Mouse (Mus musculus): ENCODE results near the gene Frem2. TPM values are rescaled to one million over a fixed set of nuclear protein-coding genes. Genes with fewer than 3 reads are reported as not detected.

The Frem2 gene
- polyA plus RNA-seq, 1 experiment from 2014 or later, result 20.4 TPM

DNA sequence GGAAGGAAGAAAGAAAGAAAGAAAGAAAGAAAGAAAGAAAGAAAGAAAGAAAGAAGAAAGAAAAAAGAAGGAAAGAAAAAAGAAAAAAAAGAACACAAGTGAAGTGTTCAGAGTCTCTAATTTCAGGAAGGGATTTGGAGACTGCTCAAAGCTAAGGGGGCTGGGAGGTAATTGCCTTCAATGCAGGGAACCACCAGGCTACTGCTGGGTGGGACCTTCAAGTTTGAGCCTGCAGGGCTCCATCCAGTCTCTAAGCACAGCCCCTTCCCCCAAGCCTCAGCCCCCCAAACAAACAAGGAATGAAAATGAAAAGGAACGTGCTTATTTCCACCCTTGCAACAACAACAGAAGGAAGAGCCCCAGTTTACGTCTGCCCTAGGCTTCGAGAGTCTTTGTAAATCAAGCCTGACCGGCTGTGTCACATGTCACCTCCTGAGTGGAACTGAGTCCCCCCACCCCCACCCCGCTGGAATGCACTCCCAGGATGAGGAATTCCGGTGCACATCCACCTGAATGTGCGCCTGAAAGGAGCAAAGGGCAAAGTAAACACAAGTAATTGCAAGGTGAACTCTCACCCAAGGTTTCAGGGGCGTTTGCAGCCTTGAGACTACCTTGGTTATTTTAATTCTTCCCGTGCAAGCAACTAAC is 58.9 kb downstream of the Frem2 start:
- H3K4me1 ChIP-seq (ENCODE audit: insufficient read depth), result peaks cover 10% of the 10 kb centered on the region
- no peaks in the 10 kb centered on the region for H3K27me3 ChIP-seq (ENCODE audit: insufficient read depth, low read length)
- peak overlapping the region; percentile 81 for H3K27ac ChIP-seq (ENCODE audit: low read depth)
- no peak overlapping the region for H3K4me3 ChIP-seq (ENCODE audit: low read depth, low read length)
- H3K9ac ChIP-seq, result no peak overlapping the region
- ATAC-seq (ENCODE audit: insufficient read depth), result peak; percentile 65
- TF ChIP-seq CTCF (IDR thresholded peaks at IDR 0.05; ENCODE audit: low read depth), result no peak
- H3K36me3 ChIP-seq (ENCODE audit: insufficient read depth), result no peaks in the 10 kb centered on the region
- WGBS, result 4% methylated on average over 9 of the region's 9 CpGs
- no peaks in the 10 kb centered on the region for H3K9me3 ChIP-seq (ENCODE audit: low read depth, low read length)
- peak overlapping the region; percentile 38; the same call in 1 of the 2 replicates for H3K4me2 ChIP-seq
- DNase-seq, result peak; percentile 51

DNA sequence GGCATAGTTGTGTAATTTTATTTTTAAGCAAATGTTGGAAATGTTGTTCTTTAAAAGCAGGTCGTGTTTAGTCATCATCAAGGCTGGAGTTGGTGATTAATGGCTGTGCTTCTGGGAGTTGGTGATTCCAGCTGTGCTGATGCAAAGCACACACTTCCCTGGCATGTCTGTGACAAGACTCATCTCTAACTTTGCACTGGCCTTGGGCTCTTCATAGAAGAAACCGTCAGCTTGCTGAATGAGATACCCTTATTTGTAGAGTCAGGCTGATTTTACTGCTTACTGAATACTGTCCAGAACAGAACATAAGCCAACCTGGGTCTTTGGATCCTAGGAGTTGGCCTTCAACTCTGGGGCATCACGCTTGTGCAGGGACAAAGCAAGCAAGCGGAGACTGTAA is 62.7 kb downstream of the Frem2 start:
- Histone ChIP-seq H3K9me3 (ENCODE audit: low read depth, low read length) (no peaks in the 10 kb centered on the region), H3K4me1 (ENCODE audit: insufficient read depth) (peaks cover 10% of the 10 kb centered on the region), H3K36me3 (ENCODE audit: insufficient read depth) (no peaks in the 10 kb centered on the region), H3K4me3 (ENCODE audit: low read depth, low read length) (no peak overlapping the region), H3K27ac (ENCODE audit: low read depth) (no peak overlapping the region), H3K27me3 (ENCODE audit: insufficient read depth, low read length) (no peaks in the 10 kb centered on the region), H3K4me2 (no peak overlapping the region), H3K9ac (no peak overlapping the region)
- WGBS, result 55% methylated on average over 4 of the region's 4 CpGs
- no peak for TF ChIP-seq CTCF (IDR thresholded peaks at IDR 0.05; ENCODE audit: low read depth)
- ATAC-seq (ENCODE audit: insufficient read depth) (no peak), DNase-seq (no peak)

DNA sequence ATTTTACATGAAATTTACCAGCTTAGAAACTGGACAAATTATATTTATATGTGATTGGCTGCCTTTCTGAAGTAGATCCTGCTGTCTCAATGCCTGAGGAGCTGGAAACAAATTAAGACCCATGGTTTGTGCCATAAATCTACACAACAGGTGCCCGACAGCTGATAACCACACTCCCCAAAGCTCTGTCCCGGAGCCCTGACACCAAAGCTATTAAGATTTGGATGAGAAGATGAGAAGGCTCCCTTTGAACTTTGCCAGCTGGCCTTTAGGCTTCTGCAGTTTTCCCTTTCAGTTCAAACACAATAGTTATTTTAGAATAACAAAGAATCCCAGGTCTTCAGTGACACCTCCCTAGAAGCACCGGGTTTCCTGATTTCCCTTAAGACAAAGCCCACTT is 63.4 kb downstream of the Frem2 start:
- Histone ChIP-seq H3K27me3 (ENCODE audit: insufficient read depth, low read length) (no peaks in the 10 kb centered on the region), H3K4me3 (ENCODE audit: low read depth, low read length) (no peak overlapping the region), H3K27ac (ENCODE audit: low read depth) (no peak overlapping the region), H3K4me1 (ENCODE audit: insufficient read depth) (peaks cover 10% of the 10 kb centered on the region), H3K4me2 (no peak overlapping the region), H3K9ac (no peak overlapping the region), H3K9me3 (ENCODE audit: low read depth, low read length) (no peaks in the 10 kb centered on the region), H3K36me3 (ENCODE audit: insufficient read depth) (no peaks in the 10 kb centered on the region)
- DNase-seq (no peak), ATAC-seq (ENCODE audit: insufficient read depth) (no peak)
- TF ChIP-seq CTCF (IDR thresholded peaks at IDR 0.05; ENCODE audit: low read depth), result no peak
- WGBS, result 20% methylated on average over 3 of the region's 3 CpGs

DNA sequence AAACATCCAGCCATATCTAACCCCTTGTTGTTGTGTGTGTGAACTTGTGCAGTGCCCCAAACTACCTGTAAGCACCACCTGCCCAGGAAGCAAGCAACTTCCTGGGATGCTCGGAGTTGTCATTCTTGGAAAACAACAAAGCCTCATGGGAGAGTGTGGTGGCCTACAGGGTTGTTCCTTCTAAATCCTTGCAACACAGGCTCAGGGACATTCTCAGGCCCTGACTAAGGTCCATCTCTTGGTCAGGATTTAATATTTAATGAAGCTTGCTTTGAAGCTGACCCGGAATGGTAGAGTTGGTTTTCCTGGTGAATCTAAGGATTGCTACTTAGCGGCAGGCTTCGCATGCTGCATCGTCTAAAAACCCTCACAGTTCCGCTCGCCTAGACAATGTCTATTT is 65.1 kb downstream of the Frem2 start:
- no peaks in the 10 kb centered on the region; the same call in 1 of the 2 replicates for H3K4me1 ChIP-seq (ENCODE audit: insufficient read depth)
- H3K9me3 ChIP-seq (ENCODE audit: low read depth, low read length), result no peaks in the 10 kb centered on the region
- no peaks in the 10 kb centered on the region for H3K36me3 ChIP-seq (ENCODE audit: insufficient read depth)
- no peak for ATAC-seq (ENCODE audit: insufficient read depth)
- H3K27ac ChIP-seq (ENCODE audit: low read depth), result peak overlapping the region; percentile 31; the same call in 1 of the 2 replicates
- no peak overlapping the region for H3K4me3 ChIP-seq (ENCODE audit: low read depth, low read length)
- no peak for DNase-seq
- H3K9ac ChIP-seq, result no peak overlapping the region
- TF ChIP-seq CTCF (IDR thresholded peaks at IDR 0.05; ENCODE audit: low read depth), result no peak
- H3K4me2 ChIP-seq, result no peak overlapping the region
- H3K27me3 ChIP-seq (ENCODE audit: insufficient read depth, low read length), result no peaks in the 10 kb centered on the region
- 86% methylated on average over 7 of the region's 7 CpGs for WGBS

DNA sequence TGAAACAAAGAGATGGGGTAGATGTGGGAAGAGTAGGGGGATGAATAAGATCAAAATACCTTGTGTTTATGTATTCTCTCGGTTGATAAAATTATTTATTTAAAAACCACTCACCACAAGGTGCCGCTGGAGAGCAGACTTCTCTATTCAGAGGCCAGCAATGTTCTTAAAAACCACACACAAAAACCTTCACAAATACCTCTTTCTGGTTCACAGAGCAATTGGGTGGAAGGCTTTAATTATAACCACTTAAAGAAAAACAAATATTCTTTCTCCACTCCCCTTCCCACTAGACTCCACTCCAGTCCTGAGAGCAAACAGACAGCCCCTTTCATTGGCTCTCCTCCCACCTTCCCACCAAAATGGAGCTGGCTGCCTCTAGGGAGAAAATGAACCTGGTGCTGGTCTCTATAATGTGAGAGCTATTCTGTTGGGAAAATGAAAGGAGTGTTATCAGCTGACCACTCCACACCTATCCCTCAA is 67.0 kb downstream of the Frem2 start:
- peak; percentile 94 for ATAC-seq (ENCODE audit: insufficient read depth)
- 0% methylated on average over 2 of the region's 2 CpGs for WGBS
- Histone ChIP-seq H3K27me3 (ENCODE audit: insufficient read depth, low read length) (no peaks in the 10 kb centered on the region), H3K27ac (ENCODE audit: low read depth) (peak overlapping the region; percentile 77; the same call in 1 of the 2 replicates), H3K9ac (no peak overlapping the region), H3K4me2 (peak overlapping the region; percentile 41; the same call in 1 of the 2 replicates), H3K4me3 (ENCODE audit: low read depth, low read length) (no peak overlapping the region), H3K36me3 (ENCODE audit: insufficient read depth) (no peaks in the 10 kb centered on the region), H3K4me1 (ENCODE audit: insufficient read depth) (no peaks in the 10 kb centered on the region; the same call in 1 of the 2 replicates), H3K9me3 (ENCODE audit: low read depth, low read length) (no peaks in the 10 kb centered on the region)
- TF ChIP-seq CTCF (IDR thresholded peaks at IDR 0.05; ENCODE audit: low read depth), result peak; percentile 68
- peak; percentile 90 for DNase-seq

DNA sequence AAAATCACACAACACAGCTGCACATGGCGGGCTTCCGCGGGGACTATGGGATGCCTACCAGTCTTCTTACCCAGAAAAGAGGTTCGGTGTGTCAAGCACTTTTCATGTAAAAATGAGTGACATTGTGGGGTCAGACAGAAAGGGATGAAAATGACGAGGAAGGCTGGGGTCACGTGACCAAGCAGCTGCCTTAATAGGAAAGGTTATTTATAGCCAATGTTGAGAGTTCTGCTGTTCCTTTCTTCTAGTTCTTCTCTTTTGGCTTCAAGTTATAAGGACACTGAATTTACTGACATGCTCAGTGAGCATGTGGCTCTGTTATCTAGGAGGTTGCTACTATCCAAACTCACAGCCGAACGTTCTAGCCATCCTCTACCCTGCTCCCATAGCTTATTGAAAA is 73.9 kb downstream of the Frem2 start:
- TF ChIP-seq CTCF (IDR thresholded peaks at IDR 0.05; ENCODE audit: low read depth), result no peak
- ATAC-seq (ENCODE audit: insufficient read depth) (no peak), DNase-seq (no peak)
- Histone ChIP-seq H3K9ac (no peak overlapping the region), H3K36me3 (ENCODE audit: insufficient read depth) (no peaks in the 10 kb centered on the region), H3K9me3 (ENCODE audit: low read depth, low read length) (no peaks in the 10 kb centered on the region), H3K4me2 (no peak overlapping the region), H3K27ac (ENCODE audit: low read depth) (no peak overlapping the region), H3K4me3 (ENCODE audit: low read depth, low read length) (no peak overlapping the region), H3K27me3 (ENCODE audit: insufficient read depth, low read length) (no peaks in the 10 kb centered on the region), H3K4me1 (ENCODE audit: insufficient read depth) (peaks cover 2% of the 10 kb centered on the region; the same call in 1 of the 2 replicates)
- WGBS, result 85% methylated on average over 8 of the region's 8 CpGs

DNA sequence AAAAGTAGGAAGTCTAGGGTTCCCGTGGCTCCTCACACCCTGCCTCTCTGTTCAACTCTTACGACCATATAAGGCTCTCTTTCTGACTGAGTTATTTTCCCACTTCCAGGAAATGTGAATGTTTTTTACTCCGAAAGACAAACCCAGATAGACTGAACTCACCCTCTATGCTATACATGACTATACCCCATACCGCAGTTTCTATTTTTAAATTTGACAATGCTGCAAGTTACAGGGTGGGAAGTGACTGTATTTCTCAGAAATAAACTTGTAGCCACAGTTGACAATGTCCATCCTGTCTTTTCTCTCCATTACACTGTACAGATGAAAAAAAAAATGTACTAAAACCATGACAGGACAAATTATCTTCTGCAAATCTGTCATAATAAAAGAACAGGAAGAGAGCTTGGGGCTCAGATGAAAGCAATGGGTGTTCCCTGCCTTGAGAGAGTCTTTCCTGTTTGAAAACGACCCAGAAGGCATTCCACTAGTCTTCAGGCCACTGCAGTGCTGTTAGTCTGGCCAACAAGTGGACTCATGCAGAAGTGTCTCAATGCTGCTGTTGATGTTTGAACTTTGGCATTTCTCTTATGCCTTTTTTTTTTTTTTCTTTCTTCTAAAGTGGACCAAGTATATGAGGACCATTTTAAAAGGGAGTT is 76.4 kb downstream of the Frem2 start:
- Histone ChIP-seq H3K4me1 (ENCODE audit: insufficient read depth) (0 out of 2 replicates have a peak, but pooled peaks cover 2% of the 10 kb centered on the region), H3K9ac (no peak overlapping the region), H3K36me3 (ENCODE audit: insufficient read depth) (no peaks in the 10 kb centered on the region), H3K27ac (ENCODE audit: low read depth) (peak overlapping the region; percentile 51; the same call in 1 of the 2 replicates), H3K4me2 (no peak overlapping the region), H3K4me3 (ENCODE audit: low read depth, low read length) (no peak overlapping the region), H3K27me3 (ENCODE audit: insufficient read depth, low read length) (no peaks in the 10 kb centered on the region), H3K9me3 (ENCODE audit: low read depth, low read length) (no peaks in the 10 kb centered on the region)
- DNase-seq (no peak), ATAC-seq (ENCODE audit: insufficient read depth) (peak; percentile 35; the same call in 1 of the 2 replicates)
- WGBS, result 45% methylated on average over 5 of the region's 5 CpGs
- TF ChIP-seq CTCF (IDR thresholded peaks at IDR 0.05; ENCODE audit: low read depth), result no peak
